Mouse (Mus musculus): ENCODE measurements at regions not wholly inside any gene's neighbourhood (a gene's known extent, or its start where the extent isn't known, plus 50 kb on each side); places are given as distances from the start of the nearest gene placed in this dataset.

DNA sequence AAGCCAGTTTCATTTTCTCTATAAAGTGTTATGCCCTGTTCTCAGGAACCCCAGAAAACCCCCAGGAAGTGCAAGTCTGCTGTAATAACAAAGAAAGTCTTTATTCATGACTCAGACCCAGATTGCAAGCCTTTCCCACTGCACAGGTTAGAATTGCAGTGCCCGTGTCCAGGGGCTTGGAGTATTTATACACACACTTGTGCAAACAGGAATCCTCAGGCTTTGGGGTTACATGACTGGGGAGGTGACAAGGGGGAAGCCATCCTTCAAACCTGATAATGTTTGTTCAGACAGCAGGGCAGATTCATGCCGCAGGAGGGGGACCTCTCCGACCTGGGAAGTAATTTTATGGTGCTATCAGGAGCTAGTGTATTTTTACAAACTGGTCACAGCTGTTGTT lies 198.0 kb downstream of the Tex13c3 start:
- Histone ChIP-seq H3K27me3 (replicated peaks) (no peaks in the 10 kb centered on the region), H3K9ac (ENCODE audit: insufficient read depth, low read depth) (no peak overlapping the region), H3K36me3 (replicated peaks in 1 of 2; ENCODE audit: control insufficient read depth in 1 of 2, insufficient read depth in 1 of 2, low read length in 1 of 2) (no peaks in the 10 kb centered on the region), H3K4me2 (ENCODE audit: insufficient read depth, low read depth, poor library complexity, severe bottlenecking) (no peak overlapping the region), H3K79me2 (replicated peaks; ENCODE audit: control insufficient read depth, extremely low read depth, insufficient read depth, poor library complexity, severe bottlenecking) (no peaks in the 10 kb centered on the region), H3K4me3 (replicated peaks in 1 of 3; ENCODE audit: low read depth in 2 of 3, low read length in 2 of 3, poor library complexity in 1 of 3) (no peak overlapping the region), H3K27ac (ENCODE audit: insufficient read depth, low read depth) (no peak overlapping the region), H3K9me3 (replicated peaks; ENCODE audit: low read length) (no peaks in the 10 kb centered on the region), H3K4me1 (ENCODE audit: control insufficient read depth in 1 of 2, insufficient read depth in 2 of 2) (peaks cover 0 to 3% of the 10 kb centered on the region in 2 experiments; a peak in 1 of 4 replicates)
- in situ Hi-C loops (cut with MboI; ENCODE audit: low pct_ligation_motif_present, low pct_unique_long_range_greater_than_20kb, low sequenced_read_pairs) (no loop called here), dilution Hi-C loops (cut with MboI; ENCODE audit: extremely low pct_ligation_motif_present, extremely low pct_unique_long_range_greater_than_20kb, low sequenced_read_pairs) (no loop called here)
- DNase-seq (ENCODE audit: extremely low read depth), result no peak
- no peak for TF ChIP-seq EP300 (IDR thresholded peaks at IDR 0.05; ENCODE audit: low read length)
- TF ChIP-seq MYC (IDR thresholded peaks at IDR 0.05; ENCODE audit: low read depth, low read length), result no peak
- TF ChIP-seq USF2 (conservative IDR thresholded peaks at IDR 0.05; ENCODE audit: low read depth, low read length), result no peak
- no peak for TF ChIP-seq POLR2A (IDR thresholded peaks at IDR 0.05; ENCODE audit: low read depth, low read length)
- no peak for TF ChIP-seq CTCF (conservative IDR thresholded peaks at IDR 0.05 in 1 of 2, IDR thresholded peaks at IDR 0.05 in 1 of 2; ENCODE audit: low read depth in 2 of 2, low read length in 2 of 2)
- TF ChIP-seq MAFK (IDR thresholded peaks at IDR 0.05; ENCODE audit: insufficient replicate concordance, low read length), result no peak
- no peak for TF ChIP-seq MAX (IDR thresholded peaks at IDR 0.05; ENCODE audit: low read length)
- no peak for TF ChIP-seq GABPA (IDR thresholded peaks at IDR 0.05; ENCODE audit: insufficient replicate concordance, low read depth, low read length)
- TF ChIP-seq TBP (conservative IDR thresholded peaks at IDR 0.05; ENCODE audit: low read depth, low read length), result no peak
- TF ChIP-seq SIN3A (IDR thresholded peaks at IDR 0.05; ENCODE audit: low read length), result no peak

DNA sequence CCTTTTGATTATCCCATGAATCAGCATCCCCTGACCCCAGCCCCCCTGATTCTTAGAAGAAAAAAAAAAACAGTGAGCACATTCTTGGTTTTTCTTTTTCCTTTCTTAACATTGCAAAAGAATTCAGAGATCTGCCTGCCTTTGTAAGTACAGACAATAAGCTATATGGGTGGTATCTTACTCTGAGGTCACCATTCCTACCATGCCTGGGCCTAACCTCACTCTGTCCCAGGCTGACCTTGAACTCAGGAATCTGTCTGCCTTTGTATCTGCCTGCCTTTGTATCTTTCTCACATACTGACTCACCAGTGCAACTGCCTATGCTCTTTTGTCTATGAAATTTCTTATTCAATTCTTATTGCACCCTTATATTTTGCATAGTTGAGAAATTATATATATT lies 216.9 kb downstream of the Tex13c3 start:
- Histone ChIP-seq H3K27me3 (replicated peaks) (no peaks in the 10 kb centered on the region), H3K9me3 (replicated peaks; ENCODE audit: low read length) (no peaks in the 10 kb centered on the region), H3K36me3 (replicated peaks in 1 of 2; ENCODE audit: control insufficient read depth in 1 of 2, insufficient read depth in 1 of 2, low read length in 1 of 2) (no peaks in the 10 kb centered on the region), H3K79me2 (replicated peaks; ENCODE audit: control insufficient read depth, extremely low read depth, insufficient read depth, poor library complexity, severe bottlenecking) (no peaks in the 10 kb centered on the region), H3K4me3 (replicated peaks in 1 of 3; ENCODE audit: low read depth in 2 of 3, low read length in 2 of 3, poor library complexity in 1 of 3) (no peak overlapping the region), H3K9ac (ENCODE audit: insufficient read depth, low read depth) (no peak overlapping the region), H3K4me2 (ENCODE audit: insufficient read depth, low read depth, poor library complexity, severe bottlenecking) (no peak overlapping the region), H3K27ac (ENCODE audit: insufficient read depth, low read depth) (no peak overlapping the region), H3K4me1 (ENCODE audit: control insufficient read depth in 1 of 2, insufficient read depth in 2 of 2) (no peaks in the 10 kb centered on the region)
- dilution Hi-C loops (cut with MboI; ENCODE audit: extremely low pct_ligation_motif_present, extremely low pct_unique_long_range_greater_than_20kb, low sequenced_read_pairs) (no loop called here), in situ Hi-C loops (cut with MboI; ENCODE audit: low pct_ligation_motif_present, low pct_unique_long_range_greater_than_20kb, low sequenced_read_pairs) (no loop called here)
- TF ChIP-seq USF1 (IDR thresholded peaks at IDR 0.05; ENCODE audit: low read depth, low read length), result no peak
- no peak for TF ChIP-seq IRF4 (IDR thresholded peaks at IDR 0.05; ENCODE audit: low read depth, low read length)
- TF ChIP-seq SIN3A (IDR thresholded peaks at IDR 0.05; ENCODE audit: low read length), result no peak
- no peak for TF ChIP-seq JUND (conservative IDR thresholded peaks at IDR 0.05; ENCODE audit: low read depth, low read length)
- no peak for TF ChIP-seq CHD2 (IDR thresholded peaks at IDR 0.05; ENCODE audit: low read length)
- TF ChIP-seq ETS1 (conservative IDR thresholded peaks at IDR 0.05; ENCODE audit: low read depth, low read length), result no peak
- TF ChIP-seq NRF1 (IDR thresholded peaks at IDR 0.05; ENCODE audit: low read depth, low read length), result no peak
- TF ChIP-seq POLR2A (IDR thresholded peaks at IDR 0.05; ENCODE audit: low read depth, low read length), result no peak
- no peak for TF ChIP-seq UBTF (IDR thresholded peaks at IDR 0.05; ENCODE audit: low read depth, low read length)
- no peak for TF ChIP-seq E2F4 (IDR thresholded peaks at IDR 0.05; ENCODE audit: insufficient replicate concordance, low read depth, low read length)
- TF ChIP-seq MAZ (IDR thresholded peaks at IDR 0.05; ENCODE audit: low read depth, low read length), result no peak
- no peak for TF ChIP-seq HCFC1 (IDR thresholded peaks at IDR 0.05; ENCODE audit: low read depth, low read length)
- no peak for TF ChIP-seq USF2 (conservative IDR thresholded peaks at IDR 0.05; ENCODE audit: low read depth, low read length)
- no peak for TF ChIP-seq KAT2A (IDR thresholded peaks at IDR 0.05; ENCODE audit: insufficient replicate concordance, low read length)
- TF ChIP-seq POLR2AphosphoS2 (IDR thresholded peaks at IDR 0.05; ENCODE audit: low read depth, low read length), result no peak
- DNase-seq (ENCODE audit: extremely low read depth), result no peak
